Mouse (Mus musculus) forebrain, embryonic 16.5 days (tissue): ENCODE data around the gene Ldlrad2. TPM values are rescaled to one million over a fixed set of nuclear protein-coding genes. Genes with fewer than 3 reads are reported as not detected.
A peak's percentile ranks its signal among the peaks of the same experiment; 100 is the strongest.

ENCODE experiments used
- ATAC-seq: fragments of 200-750 bp; cut with Nextera tagmentation; 2 replicates; pipeline ENCODE4 v1.8.0; 2017; ENCODE audit warnings: mild to moderate bottlenecking, moderate library complexity
- H3K27ac ChIP-seq: fragments of 300-500 bp; sonication (generic); 2 replicates; pipeline ENCODE4 v1.5.1; 2014; ENCODE audit warnings: low read length, control low read depth
- H3K27me3 ChIP-seq: fragments of 300-500 bp; sonication (generic); replicated peaks from 2 replicates; pipeline ENCODE4 v1.6.1; 2014; ENCODE audit warnings: low read length; ENCODE audit not compliant: control insufficient read depth, insufficient read depth
- H3K36me3 ChIP-seq: fragments of 300-500 bp; sonication (generic); 2 replicates; pipeline ENCODE4 v1.6.1; 2014; ENCODE audit not compliant: control insufficient read depth, insufficient read depth
- H3K4me1 ChIP-seq: fragments of 300-500 bp; sonication (generic); replicated peaks from 2 replicates; pipeline ENCODE4 v1.6.1; 2014; ENCODE audit warnings: low read length; ENCODE audit not compliant: control insufficient read depth, insufficient read depth
- H3K4me2 ChIP-seq: fragments of 300-500 bp; sonication (generic); 2 replicates; pipeline ENCODE4 v1.6.1; 2014; ENCODE audit warnings: mild to moderate bottlenecking, low read length, control low read depth
- H3K4me3 ChIP-seq: fragments of 300-500 bp; sonication (generic); replicated peaks from 2 replicates; pipeline ENCODE4 v1.5.1; 2014; ENCODE audit warnings: mild to moderate bottlenecking, low read length, control low read depth
- H3K9ac ChIP-seq: fragments of 300-500 bp; sonication (generic); replicated peaks from 2 replicates; pipeline ENCODE4 v1.6.1; 2014; ENCODE audit warnings: low read depth, low read length, control low read depth
- H3K9me3 ChIP-seq: fragments of 300-500 bp; sonication (generic); 2 replicates; pipeline ENCODE4 v1.6.1; 2016; ENCODE audit warnings: low read length; ENCODE audit not compliant: control insufficient read depth
- WGBS: fragments of 180-500 bp; shearing (Covaris S2); extraction: QIAGEN DNeasy Blood & Tissue Kit; methylation state at CpG from one replicate; pipeline ENCODE4 v1.1.7; 2014; 5-methylcytosine and 5-hydroxymethylcytosine counted together
- polyA plus RNA-seq: library from polyadenylated mRNA; unstranded; fragments of >200 nt; fragmentation: Nextera tagmentation; extraction: Ambion mirVana; gene quantifications from 2 replicates; pipeline ENCODE4 v1.2.1, GENCODE M21; 2015

The Ldlrad2 gene
- polyA plus RNA-seq, 1 experiment from 2014 or later = not detected

GRCm38 (mm10) chr4:137578181-137578845 lies 3.9 kb upstream of the Ldlrad2 start:
- 0 out of 2 replicates have a peak, but pooled peaks cover 4% of the 10 kb centered on the region for H3K4me1 ChIP-seq
- 3% methylated on average over 39 of the region's 39 CpGs for WGBS
- 0 out of 2 replicates have a peak overlapping the region, but pooled peaks have one; percentile 40 for H3K9ac ChIP-seq
- no peak for ATAC-seq
- no peaks in the 10 kb centered on the region for H3K9me3 ChIP-seq
- H3K27ac ChIP-seq = no peak overlapping the region
- no peaks in the 10 kb centered on the region; the same call in 1 of the 2 replicates for H3K27me3 ChIP-seq
- no peaks in the 10 kb centered on the region for H3K36me3 ChIP-seq
- H3K4me3 ChIP-seq = peak overlapping the region; percentile 28
- peak overlapping the region; percentile 49 for H3K4me2 ChIP-seq

GRCm38 (mm10) chr4:137577486-137577885 lies 3.1 kb upstream of the Ldlrad2 start:
- no peak for ATAC-seq
- no peaks in the 10 kb centered on the region for H3K36me3 ChIP-seq
- H3K4me2 ChIP-seq = no peak overlapping the region
- H3K9me3 ChIP-seq = no peaks in the 10 kb centered on the region
- H3K4me3 ChIP-seq = no peak overlapping the region
- no peak overlapping the region for H3K27ac ChIP-seq
- H3K9ac ChIP-seq = no peak overlapping the region
- WGBS = 93% methylated on average over 12 of the region's 12 CpGs
- no peaks in the 10 kb centered on the region; the same call in 1 of the 2 replicates for H3K27me3 ChIP-seq
- 0 out of 2 replicates have a peak, but pooled peaks cover 4% of the 10 kb centered on the region for H3K4me1 ChIP-seq

DNA sequence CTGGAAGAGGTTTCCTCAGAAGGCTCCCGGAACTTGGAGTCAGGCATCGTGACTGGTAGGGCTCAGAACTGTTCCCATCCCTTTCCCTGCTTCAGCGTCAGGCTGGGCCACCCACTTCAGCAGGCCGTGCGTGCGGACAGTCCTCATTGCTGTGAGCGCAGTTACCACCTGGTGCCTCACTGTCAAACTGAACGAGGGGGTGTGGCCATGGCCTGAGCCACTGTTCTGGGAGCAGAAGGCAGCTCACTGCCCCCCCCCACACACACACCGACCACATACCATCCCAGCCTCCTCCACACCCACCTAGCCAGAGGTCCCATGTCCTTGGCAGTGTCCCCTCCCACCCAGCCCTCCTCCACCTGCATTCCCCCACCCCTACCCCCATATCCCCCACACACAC lies 4.5 kb downstream of the Ldlrad2 start:
- no peaks in the 10 kb centered on the region for H3K36me3 ChIP-seq
- 78% methylated on average over 9 of the region's 9 CpGs for WGBS
- H3K27ac ChIP-seq = no peak overlapping the region
- ATAC-seq = no peak
- no peak overlapping the region for H3K4me2 ChIP-seq
- H3K4me3 ChIP-seq = no peak overlapping the region
- H3K27me3 ChIP-seq = no peaks in the 10 kb centered on the region
- H3K9ac ChIP-seq = no peak overlapping the region
- H3K4me1 ChIP-seq = no peaks in the 10 kb centered on the region
- H3K9me3 ChIP-seq = no peaks in the 10 kb centered on the region

GRCm38 (mm10) chr4:137556673-137557210 lies 17.6 kb downstream of the Ldlrad2 start:
- ATAC-seq = no peak
- WGBS = 82% methylated on average over 16 of the region's 16 CpGs
- no peaks in the 10 kb centered on the region for H3K27me3 ChIP-seq

GRCm38 (mm10) chr4:137553466-137553865 lies 20.9 kb downstream of the Ldlrad2 start:
- ATAC-seq = no peak
- Histone ChIP-seq H3K9me3 (no peaks in the 10 kb centered on the region), H3K4me1 (no peaks in the 10 kb centered on the region), H3K9ac (no peak overlapping the region), H3K4me2 (no peak overlapping the region), H3K27ac (no peak overlapping the region), H3K4me3 (no peak overlapping the region), H3K36me3 (no peaks in the 10 kb centered on the region), H3K27me3 (no peaks in the 10 kb centered on the region)
- 92% methylated on average over 17 of the region's 17 CpGs for WGBS

More at GRCm38 (mm10) chr4:137556673-137557210, 17.6 kb downstream of the Ldlrad2 start:
- H3K9me3 ChIP-seq = no peaks in the 10 kb centered on the region
- H3K4me2 ChIP-seq = no peak overlapping the region
- H3K27ac ChIP-seq = no peak overlapping the region
- no peak overlapping the region for H3K4me3 ChIP-seq
- H3K4me1 ChIP-seq = no peaks in the 10 kb centered on the region
- no peaks in the 10 kb centered on the region for H3K36me3 ChIP-seq
- H3K9ac ChIP-seq = no peak overlapping the region

DNA sequence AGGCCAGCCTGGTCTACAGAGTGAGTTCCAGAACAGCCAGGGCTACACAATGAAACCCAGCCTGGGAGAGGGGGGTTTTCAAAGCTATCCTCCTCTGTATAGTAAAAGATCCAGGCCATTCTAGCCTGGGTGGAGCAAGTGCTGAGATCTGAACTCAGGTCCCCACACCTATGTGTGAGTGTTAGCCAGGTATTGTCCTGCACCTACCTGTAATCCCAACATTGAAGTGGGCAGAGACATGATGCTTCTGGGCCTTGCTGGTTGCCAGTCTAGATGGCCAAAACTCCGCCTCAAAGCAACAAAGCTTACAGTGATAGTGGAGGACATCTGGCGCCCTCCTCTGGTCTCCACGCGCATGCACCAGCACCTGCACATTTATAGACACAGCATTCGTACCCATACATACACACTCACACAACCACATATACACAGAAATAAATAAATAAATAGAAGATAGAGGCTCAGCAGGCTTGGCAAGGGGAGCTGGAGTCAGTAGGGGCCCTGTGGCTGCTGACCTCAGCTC lies 28.3 kb downstream of the Ldlrad2 start:
- Histone ChIP-seq H3K9me3 (no peaks in the 10 kb centered on the region), H3K4me2 (no peak overlapping the region), H3K27ac (no peak overlapping the region), H3K36me3 (no peaks in the 10 kb centered on the region), H3K4me1 (no peaks in the 10 kb centered on the region), H3K4me3 (no peak overlapping the region), H3K27me3 (no peaks in the 10 kb centered on the region), H3K9ac (no peak overlapping the region)
- ATAC-seq = 0 out of 2 replicates have a peak, but pooled peaks have one; percentile 12
- WGBS = 64% methylated on average over 5 of the region's 5 CpGs

DNA sequence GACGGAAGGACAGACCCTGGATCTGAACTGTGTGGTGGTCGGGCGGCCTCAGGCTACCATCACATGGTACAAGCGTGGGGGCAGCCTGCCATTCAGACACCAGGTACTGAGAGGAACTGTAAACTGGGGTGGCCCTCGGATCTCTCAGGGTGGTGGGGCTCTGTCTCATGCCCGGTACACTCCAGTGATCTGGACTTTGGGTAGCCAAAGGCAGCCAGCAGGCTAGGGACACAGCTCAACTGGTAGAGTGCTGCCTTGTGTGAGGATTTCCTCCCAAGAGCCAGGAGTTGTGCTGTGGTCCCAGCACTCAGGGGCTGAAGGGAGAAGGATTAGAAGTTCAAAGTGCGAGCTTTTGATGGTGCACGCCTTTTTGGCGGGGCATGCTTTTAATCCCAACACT lies 28.8 kb downstream of the Ldlrad2 start:
- H3K4me2 ChIP-seq = no peak overlapping the region
- H3K4me1 ChIP-seq = no peaks in the 10 kb centered on the region
- H3K9me3 ChIP-seq = no peaks in the 10 kb centered on the region
- H3K27ac ChIP-seq = no peak overlapping the region
- ATAC-seq = no peak
- no peaks in the 10 kb centered on the region for H3K27me3 ChIP-seq
- no peaks in the 10 kb centered on the region for H3K36me3 ChIP-seq
- H3K4me3 ChIP-seq = no peak overlapping the region
- H3K9ac ChIP-seq = no peak overlapping the region
- 96% methylated on average over 9 of the region's 9 CpGs for WGBS

- ATAC-seq = no peak
- Histone ChIP-seq H3K4me1 (no peaks in the 10 kb centered on the region), H3K9me3 (no peaks in the 10 kb centered on the region), H3K9ac (no peak overlapping the region), H3K36me3 (no peaks in the 10 kb centered on the region), H3K4me2 (no peak overlapping the region), H3K4me3 (no peak overlapping the region), H3K27me3 (no peaks in the 10 kb centered on the region), H3K27ac (no peak overlapping the region)
- WGBS = 91% methylated on average over 10 of the region's 10 CpGs
These were observed 31.4 kb downstream of the Ldlrad2 start for GRCm38 (mm10) chr4:137542968-137543367.

GRCm38 (mm10) chr4:137540356-137540755 lies 34.0 kb downstream of the Ldlrad2 start:
- no peaks in the 10 kb centered on the region for H3K9me3 ChIP-seq
- H3K27me3 ChIP-seq = no peaks in the 10 kb centered on the region
- no peak overlapping the region for H3K9ac ChIP-seq
- no peak overlapping the region for H3K4me3 ChIP-seq
- no peaks in the 10 kb centered on the region for H3K4me1 ChIP-seq
- ATAC-seq = no peak
- H3K27ac ChIP-seq = no peak overlapping the region
- WGBS = 69% methylated on average over 14 of the region's 14 CpGs
- no peaks in the 10 kb centered on the region for H3K36me3 ChIP-seq
- H3K4me2 ChIP-seq = no peak overlapping the region
